Mouse (Mus musculus): ENCODE measurements around the gene Clec1a. TPM values are rescaled to one million over a fixed set of nuclear protein-coding genes. Genes with fewer than 3 reads are reported as not detected.
A peak's percentile ranks its signal among the peaks of the same experiment; 100 is the strongest.

Gene Clec1a
- total RNA-seq (2014; fragmentation: Nextera tagmentation) (not detected in 2 replicates), total RNA-seq (2017) (not detected in 2 replicates)

GRCm38 (mm10) chr6:129451411-129452039 is at the start of gene Clec1a:
TSS of gene Clec1a (minus strand) at chr6:129452000.
- peak; percentile 59 for ATAC-seq (replicated peaks; ENCODE audit: poor library complexity, severe bottlenecking)

- ATAC-seq (replicated peaks; ENCODE audit: poor library complexity, severe bottlenecking) = peak; percentile 67
Measured at GRCm38 (mm10) chr6:129499516-129499915, 47.7 kb upstream of the Clec1a start.

GRCm38 (mm10) chr6:129497345-129498218 is 45.8 kb upstream of the Clec1a start:
- peak; percentile 70 for ATAC-seq (replicated peaks; ENCODE audit: poor library complexity, severe bottlenecking)

- peak; percentile 82 for ATAC-seq (replicated peaks; ENCODE audit: poor library complexity, severe bottlenecking)
Measured at GRCm38 (mm10) chr6:129494924-129495323, 43.1 kb upstream of the Clec1a start.

GRCm38 (mm10) chr6:129480089-129480958 is 28.5 kb upstream of the Clec1a start:
- ATAC-seq (replicated peaks; ENCODE audit: poor library complexity, severe bottlenecking) = no peak

GRCm38 (mm10) chr6:129476404-129477126 is 24.8 kb upstream of the Clec1a start:
- ATAC-seq (replicated peaks; ENCODE audit: poor library complexity, severe bottlenecking) = peak; percentile 49

GRCm38 (mm10) chr6:129472627-129473026 is 20.8 kb upstream of the Clec1a start:
- peak; percentile 71 for ATAC-seq (replicated peaks; ENCODE audit: poor library complexity, severe bottlenecking)

- peak; percentile 77 for ATAC-seq (replicated peaks; ENCODE audit: poor library complexity, severe bottlenecking)
Measured at GRCm38 (mm10) chr6:129471386-129471785, 19.6 kb upstream of the Clec1a start.

GRCm38 (mm10) chr6:129449743-129450142 is 2.1 kb downstream of the Clec1a start:
- no peak for ATAC-seq (replicated peaks; ENCODE audit: poor library complexity, severe bottlenecking)

GRCm38 (mm10) chr6:129438033-129438432 is 13.8 kb downstream of the Clec1a start:
- no peak for ATAC-seq (replicated peaks; ENCODE audit: poor library complexity, severe bottlenecking)

GRCm38 (mm10) chr6:129436025-129436424 is 15.8 kb downstream of the Clec1a start:
- ATAC-seq (replicated peaks; ENCODE audit: poor library complexity, severe bottlenecking) = peak; percentile 76

- peak; percentile 99 for ATAC-seq (replicated peaks; ENCODE audit: poor library complexity, severe bottlenecking)
Measured at GRCm38 (mm10) chr6:129434239-129434638, 17.6 kb downstream of the Clec1a start.

GRCm38 (mm10) chr6:129427281-129427680 is 24.5 kb downstream of the Clec1a start:
- peak; percentile 76 for ATAC-seq (replicated peaks; ENCODE audit: poor library complexity, severe bottlenecking)

- ATAC-seq (replicated peaks; ENCODE audit: poor library complexity, severe bottlenecking) = no peak
Measured at GRCm38 (mm10) chr6:129425812-129426211, 26.0 kb downstream of the Clec1a start.

- no peak for ATAC-seq (replicated peaks; ENCODE audit: poor library complexity, severe bottlenecking)
Measured at GRCm38 (mm10) chr6:129425217-129425616, 26.6 kb downstream of the Clec1a start.

- ATAC-seq (replicated peaks; ENCODE audit: poor library complexity, severe bottlenecking) = peak; percentile 78
Measured at GRCm38 (mm10) chr6:129423734-129424072, 28.1 kb downstream of the Clec1a start.

- no peak for ATAC-seq (replicated peaks; ENCODE audit: poor library complexity, severe bottlenecking)
Measured at GRCm38 (mm10) chr6:129423040-129423733, 28.6 kb downstream of the Clec1a start.

GRCm38 (mm10) chr6:129422311-129422710 is 29.5 kb downstream of the Clec1a start:
- ATAC-seq (replicated peaks; ENCODE audit: poor library complexity, severe bottlenecking) = no peak

- no peak for ATAC-seq (replicated peaks; ENCODE audit: poor library complexity, severe bottlenecking)
Measured at GRCm38 (mm10) chr6:129414177-129414576, 37.6 kb downstream of the Clec1a start.

Measured in granulocyte monocyte progenitor cell, adult 5-6 weeks (primary cell).